Mouse (Mus musculus) intestine, embryonic 15.5 days (tissue): ENCODE results near the gene Omd. TPM values are rescaled to one million over a fixed set of nuclear protein-coding genes. Genes with fewer than 3 reads are reported as not detected.
A peak's percentile ranks its signal among the peaks of the same experiment; 100 is the strongest.

Source experiments
- ATAC-seq: fragments of 200-750 bp; cut with Nextera tagmentation; 2 replicates; pipeline ENCODE4 v1.8.0; 2017; ENCODE audit warnings: moderate TSS enrichment, moderate library complexity
- H3K27ac ChIP-seq: fragments of 300-500 bp; sonication (generic); 2 replicates; pipeline ENCODE4 v1.5.1; 2015; ENCODE audit warnings: mild to moderate bottlenecking, inconsistent platforms
- H3K27me3 ChIP-seq: fragments of 300-500 bp; sonication (generic); replicated peaks from 2 replicates; pipeline ENCODE4 v1.6.1; 2015; ENCODE audit warnings: inconsistent platforms
- H3K36me3 ChIP-seq: fragments of 300-500 bp; sonication (generic); 2 replicates; pipeline ENCODE4 v1.6.1; 2015; ENCODE audit warnings: inconsistent platforms
- H3K4me1 ChIP-seq: fragments of 300-500 bp; sonication (generic); replicated peaks from 2 replicates; pipeline ENCODE4 v1.6.1; 2015; ENCODE audit warnings: inconsistent platforms
- H3K4me2 ChIP-seq: fragments of 300-500 bp; sonication (generic); replicated peaks from 2 replicates; pipeline ENCODE4 v1.6.1; 2015; ENCODE audit warnings: mild to moderate bottlenecking, inconsistent platforms
- H3K4me3 ChIP-seq: fragments of 300-500 bp; sonication (generic); replicated peaks from 2 replicates; pipeline ENCODE4 v1.5.1; 2015; ENCODE audit warnings: inconsistent platforms
- H3K9ac ChIP-seq: fragments of 300-500 bp; sonication (generic); 2 replicates; pipeline ENCODE4 v1.6.1; 2015; ENCODE audit warnings: inconsistent platforms
- H3K9me3 ChIP-seq: fragments of 300-500 bp; sonication (generic); 2 replicates; pipeline ENCODE4 v1.6.1; 2016; ENCODE audit warnings: inconsistent platforms
- WGBS: fragments of 180-500 bp; shearing (Covaris S2); methylation state at CpG from one replicate; pipeline ENCODE4 v1.1.7; 2015; 5-methylcytosine and 5-hydroxymethylcytosine counted together
- polyA plus RNA-seq: library from polyadenylated mRNA; unstranded; fragments of >200 nt; fragmentation: Nextera tagmentation; extraction: Ambion mirVana; gene quantifications from 2 replicates; pipeline ENCODE4 v1.2.1, GENCODE M21; 2015

Gene Omd
- 0.68 and 0.91 TPM in 2 replicates for polyA plus RNA-seq

DNA sequence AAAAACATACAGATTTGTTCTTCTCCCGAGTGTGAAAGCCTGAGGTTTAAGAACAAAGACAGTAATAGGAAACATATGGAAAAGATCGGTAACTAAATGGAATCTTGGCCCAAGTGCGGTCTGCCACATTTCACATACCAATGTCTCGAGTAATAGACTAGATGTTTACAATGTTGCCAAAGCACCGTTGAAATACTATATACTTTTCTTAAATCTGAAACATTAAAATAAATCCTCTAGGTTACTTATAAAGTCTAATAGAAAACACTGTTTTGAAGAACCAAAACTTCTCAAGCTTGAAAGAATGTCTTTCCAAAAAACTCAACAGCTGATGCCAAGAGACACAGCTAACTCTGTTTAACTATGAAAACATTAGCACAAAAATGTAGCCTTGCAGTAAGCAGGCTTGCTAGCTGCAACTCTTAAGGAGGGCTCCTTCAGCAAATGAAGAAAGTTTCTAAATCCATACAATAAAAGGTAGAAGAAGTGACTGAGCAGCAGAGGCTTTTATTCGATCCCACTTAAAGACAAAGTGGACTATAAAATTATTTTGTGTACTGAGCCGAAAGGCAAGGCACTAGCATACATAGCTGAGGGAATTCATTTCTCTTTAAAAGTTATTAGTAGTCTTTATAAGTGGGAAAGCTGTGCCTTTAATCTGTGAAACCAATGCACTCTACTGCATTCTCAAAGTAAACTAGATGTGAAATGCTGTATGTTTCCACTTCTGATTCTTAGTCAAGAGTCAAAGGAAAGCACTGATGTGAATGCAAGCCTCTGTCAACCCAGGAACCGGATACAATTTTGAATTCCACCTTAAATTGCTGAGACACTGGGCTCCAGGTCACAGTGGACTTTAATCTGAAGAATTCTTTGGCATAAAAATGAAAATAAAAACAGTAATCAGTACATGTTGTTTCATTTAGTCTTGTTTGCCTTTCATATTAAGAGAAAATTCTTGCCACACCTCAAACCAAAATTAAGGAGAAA is at the start of gene Omd:
Gene Omd, plus strand, starts transcription at position 922 of the 990 bp plus-strand sequence.
- peak; percentile 69 for ATAC-seq
- no peak within 1 kb of the TSS for H3K4me3 ChIP-seq
- no peaks in the 10 kb centered on the region for H3K9me3 ChIP-seq
- 0 out of 2 replicates have a peak within 1 kb of the TSS, but pooled peaks have one; percentile 4 for H3K4me2 ChIP-seq
- no peak within 1 kb of the TSS for H3K9ac ChIP-seq
- H3K36me3 ChIP-seq, result no peaks in the 10 kb centered on the region
- no peaks in the 10 kb centered on the region for H3K4me1 ChIP-seq
- peak within 1 kb of the TSS; percentile 67 for H3K27ac ChIP-seq
- 39% methylated on average over 8 of the region's 8 CpGs for WGBS
- H3K27me3 ChIP-seq, result no peaks in the 10 kb centered on the region

DNA sequence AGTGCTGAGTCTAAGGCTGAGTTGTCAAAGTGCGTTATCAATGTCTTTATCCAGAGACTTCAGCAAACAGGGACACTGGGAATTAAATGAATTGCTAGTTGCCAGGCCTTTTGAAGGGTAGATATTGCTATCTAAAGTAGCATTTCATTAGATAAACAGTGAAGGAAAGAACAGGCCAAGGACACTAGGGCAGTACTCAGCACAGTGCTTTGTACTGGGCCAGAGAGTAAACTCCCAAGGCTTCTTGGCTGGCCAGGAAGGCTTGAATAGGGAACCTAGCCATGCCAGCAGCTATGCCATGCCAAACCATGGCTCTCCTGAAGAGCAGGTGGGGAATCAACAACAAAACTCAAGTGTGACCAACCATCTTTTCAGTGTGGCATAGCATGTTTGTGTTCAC is 45.3 kb upstream of the Omd start:
- no peaks in the 10 kb centered on the region for H3K27me3 ChIP-seq
- no peak overlapping the region for H3K27ac ChIP-seq
- no peak overlapping the region for H3K9ac ChIP-seq
- 92% methylated on average over 1 of the region's 1 CpGs for WGBS
- no peaks in the 10 kb centered on the region for H3K9me3 ChIP-seq
- H3K36me3 ChIP-seq, result no peaks in the 10 kb centered on the region
- no peak overlapping the region for H3K4me3 ChIP-seq
- no peak for ATAC-seq
- H3K4me1 ChIP-seq, result no peaks in the 10 kb centered on the region
- no peak overlapping the region for H3K4me2 ChIP-seq

DNA sequence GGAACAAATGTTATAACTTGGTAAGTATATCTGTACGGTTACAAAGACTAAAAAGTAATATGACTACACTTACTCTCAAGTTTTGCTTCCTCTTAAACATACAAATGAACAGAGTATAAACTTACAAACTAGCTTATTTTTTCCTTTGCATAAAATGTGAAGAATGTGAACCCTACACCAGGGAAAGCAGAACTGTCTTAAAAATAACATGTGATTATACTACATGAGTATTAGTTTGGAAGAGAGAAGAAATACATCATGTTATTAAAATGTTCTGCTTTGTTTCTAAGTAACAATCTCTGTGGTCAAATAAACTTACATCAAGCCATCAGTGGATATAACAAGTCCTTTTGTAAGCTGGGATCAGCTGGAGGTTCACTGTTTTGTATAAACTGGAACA is 43.6 kb upstream of the Omd start:
- Histone ChIP-seq H3K4me2 (no peak overlapping the region), H3K27me3 (no peaks in the 10 kb centered on the region), H3K9ac (no peak overlapping the region), H3K36me3 (no peaks in the 10 kb centered on the region), H3K4me1 (no peaks in the 10 kb centered on the region), H3K4me3 (no peak overlapping the region), H3K9me3 (no peaks in the 10 kb centered on the region), H3K27ac (no peak overlapping the region)
- WGBS, result 65% methylated on average over 1 of the region's 1 CpGs
- no peak for ATAC-seq

- no peak within 1 kb of the TSS for H3K4me3 ChIP-seq
- no peaks in the 10 kb centered on the region for H3K27me3 ChIP-seq
- H3K9me3 ChIP-seq, result no peaks in the 10 kb centered on the region
- no peak within 1 kb of the TSS for H3K9ac ChIP-seq
- 0 out of 2 replicates have a peak within 1 kb of the TSS, but pooled peaks have one; percentile 44 for H3K27ac ChIP-seq
- no peak within 1 kb of the TSS for H3K4me2 ChIP-seq
- WGBS, result 50% methylated on average over 3 of the region's 3 CpGs
- H3K36me3 ChIP-seq, result no peaks in the 10 kb centered on the region
- peak; percentile 47; the same call in 1 of the 2 replicates for ATAC-seq
- H3K4me1 ChIP-seq, result no peaks in the 10 kb centered on the region
Measured at GRCm38 (mm10) chr13:49544279-49544678, 38.0 kb upstream of the Omd start, which contains the start of gene Aspn. Aspn (plus strand) TSS chr13:49544443.

- Histone ChIP-seq H3K9ac (no peak overlapping the region), H3K36me3 (no peaks in the 10 kb centered on the region), H3K27me3 (no peaks in the 10 kb centered on the region), H3K4me2 (no peak overlapping the region), H3K9me3 (no peaks in the 10 kb centered on the region), H3K4me1 (no peaks in the 10 kb centered on the region), H3K27ac (peak overlapping the region; percentile 44), H3K4me3 (no peak overlapping the region)
- ATAC-seq, result no peak; the same call in 1 of the 2 replicates
- 35% methylated on average over 3 of the region's 3 CpGs for WGBS
Measured at GRCm38 (mm10) chr13:49545646-49546045, 36.6 kb upstream of the Omd start.

GRCm38 (mm10) chr13:49546517-49546916 is 35.7 kb upstream of the Omd start:
- ATAC-seq, result no peak
- no peaks in the 10 kb centered on the region for H3K4me1 ChIP-seq
- H3K4me2 ChIP-seq, result no peak overlapping the region; the same call in 1 of the 2 replicates
- WGBS, result 47% methylated on average over 1 of the region's 1 CpGs
- no peaks in the 10 kb centered on the region for H3K9me3 ChIP-seq
- H3K36me3 ChIP-seq, result no peaks in the 10 kb centered on the region
- no peak overlapping the region for H3K9ac ChIP-seq
- peak overlapping the region; percentile 66 for H3K27ac ChIP-seq
- H3K4me3 ChIP-seq, result no peak overlapping the region
- H3K27me3 ChIP-seq, result no peaks in the 10 kb centered on the region

DNA sequence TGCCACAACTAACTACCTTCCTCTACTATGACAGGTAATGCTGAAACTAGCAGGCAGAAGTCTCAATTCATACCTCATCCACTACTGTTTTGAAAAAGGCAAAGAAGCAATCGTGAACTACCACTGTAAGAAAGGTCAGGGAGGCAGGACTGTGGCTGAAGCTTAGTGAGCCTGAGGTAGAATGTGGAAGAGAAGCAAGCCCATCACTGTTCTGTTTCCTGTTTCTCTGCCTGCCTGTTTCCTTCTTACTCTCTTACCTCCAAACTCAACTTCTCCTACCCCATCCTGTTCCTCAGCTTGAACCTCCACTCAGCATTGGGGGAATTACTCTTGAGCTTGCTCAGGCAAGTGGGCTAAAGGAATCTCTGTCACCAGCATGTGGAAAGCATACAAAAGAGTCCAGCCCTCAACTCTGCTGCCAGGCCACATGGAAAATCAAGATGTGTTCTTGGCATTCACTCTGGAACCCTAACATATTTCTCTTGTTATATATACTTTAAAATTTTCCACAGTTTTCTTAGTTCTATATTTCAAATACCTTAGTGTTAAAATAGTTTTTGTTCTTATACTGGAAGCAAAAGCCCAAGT is 34.6 kb upstream of the Omd start:
- no peak overlapping the region for H3K4me3 ChIP-seq
- 61% methylated on average over 1 of the region's 1 CpGs for WGBS
- H3K4me1 ChIP-seq, result no peaks in the 10 kb centered on the region
- 0 out of 2 replicates have a peak overlapping the region, but pooled peaks have one; percentile 27 for H3K27ac ChIP-seq
- no peaks in the 10 kb centered on the region for H3K9me3 ChIP-seq
- no peaks in the 10 kb centered on the region for H3K36me3 ChIP-seq
- H3K27me3 ChIP-seq, result no peaks in the 10 kb centered on the region
- ATAC-seq, result no peak
- no peak overlapping the region for H3K4me2 ChIP-seq
- no peak overlapping the region for H3K9ac ChIP-seq

- WGBS, result 85% methylated on average over 3 of the region's 3 CpGs
- Histone ChIP-seq H3K4me3 (no peak overlapping the region), H3K27ac (no peak overlapping the region), H3K4me2 (no peak overlapping the region), H3K4me1 (no peaks in the 10 kb centered on the region), H3K9ac (no peak overlapping the region), H3K27me3 (no peaks in the 10 kb centered on the region), H3K36me3 (no peaks in the 10 kb centered on the region), H3K9me3 (no peaks in the 10 kb centered on the region)
- ATAC-seq, result no peak
Measured at GRCm38 (mm10) chr13:49549616-49550015, 32.6 kb upstream of the Omd start.

DNA sequence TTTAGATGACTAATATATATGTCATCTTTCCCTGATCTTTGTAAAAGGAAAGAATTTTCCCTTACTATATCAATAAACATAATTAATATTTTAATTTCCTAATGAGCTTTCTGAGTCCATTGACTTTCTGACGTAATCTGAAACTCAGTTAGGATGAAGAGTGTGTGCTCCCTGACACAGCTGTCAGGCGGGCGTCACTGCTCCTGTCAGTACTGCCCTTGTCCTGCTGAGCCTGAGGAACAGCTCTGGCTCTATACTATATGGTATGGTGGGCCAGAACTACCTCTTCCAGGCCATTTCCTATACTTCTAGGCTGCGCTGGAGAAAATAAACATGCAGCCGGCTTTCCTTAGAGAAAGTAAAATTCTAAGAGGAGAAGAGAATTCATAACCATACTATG is 27.7 kb upstream of the Omd start:
- no peak overlapping the region for H3K4me2 ChIP-seq
- H3K4me3 ChIP-seq, result no peak overlapping the region
- no peaks in the 10 kb centered on the region for H3K9me3 ChIP-seq
- no peak overlapping the region for H3K27ac ChIP-seq
- WGBS, result 86% methylated on average over 5 of the region's 5 CpGs
- H3K4me1 ChIP-seq, result no peaks in the 10 kb centered on the region
- H3K27me3 ChIP-seq, result no peaks in the 10 kb centered on the region
- ATAC-seq, result no peak
- H3K9ac ChIP-seq, result no peak overlapping the region
- no peaks in the 10 kb centered on the region for H3K36me3 ChIP-seq

GRCm38 (mm10) chr13:49556203-49556602 is 26.1 kb upstream of the Omd start:
- Histone ChIP-seq H3K9me3 (no peaks in the 10 kb centered on the region), H3K27me3 (no peaks in the 10 kb centered on the region), H3K4me3 (no peak overlapping the region), H3K4me1 (no peaks in the 10 kb centered on the region), H3K9ac (no peak overlapping the region), H3K4me2 (no peak overlapping the region), H3K27ac (no peak overlapping the region), H3K36me3 (no peaks in the 10 kb centered on the region)
- 76% methylated on average over 1 of the region's 1 CpGs for WGBS
- no peak for ATAC-seq

GRCm38 (mm10) chr13:49556924-49557323 is 25.3 kb upstream of the Omd start:
- Histone ChIP-seq H3K27ac (no peak overlapping the region), H3K4me1 (no peaks in the 10 kb centered on the region), H3K36me3 (no peaks in the 10 kb centered on the region), H3K4me3 (no peak overlapping the region), H3K9ac (no peak overlapping the region), H3K27me3 (no peaks in the 10 kb centered on the region), H3K4me2 (no peak overlapping the region), H3K9me3 (no peaks in the 10 kb centered on the region)
- no peak for ATAC-seq
- 52% methylated on average over 1 of the region's 1 CpGs for WGBS

GRCm38 (mm10) chr13:49559185-49559584 is 23.1 kb upstream of the Omd start:
- H3K9me3 ChIP-seq, result no peaks in the 10 kb centered on the region
- ATAC-seq, result no peak
- H3K4me2 ChIP-seq, result no peak overlapping the region
- H3K4me1 ChIP-seq, result no peaks in the 10 kb centered on the region
- H3K27me3 ChIP-seq, result no peaks in the 10 kb centered on the region
- H3K4me3 ChIP-seq, result no peak overlapping the region
- no peak overlapping the region for H3K27ac ChIP-seq
- 43% methylated on average over 2 of the region's 2 CpGs for WGBS
- no peak overlapping the region for H3K9ac ChIP-seq
- H3K36me3 ChIP-seq, result no peaks in the 10 kb centered on the region
